Mouse (Mus musculus): ENCODE data around the gene Elovl5. TPM values are rescaled to one million over a fixed set of nuclear protein-coding genes. Genes with fewer than 3 reads are reported as not detected.

The Elovl5 gene
- 79.2 and 86.3 TPM in 2 replicates for polyA plus RNA-seq (2015; fragmentation: Nextera tagmentation; extraction: Ambion mirVana)

GRCm38 (mm10) chr9:77917074-77917621 is at the start of gene Elovl5:
TSS of gene Elovl5 (plus strand) at chr9:77917364.

Other genes starting within 250 kb of the Elovl5 start
- 19.2 and 22.3 TPM in 2 replicates for gene Gclc, start 162.8 kb upstream of the Elovl5 start, polyA plus RNA-seq (2015; fragmentation: Nextera tagmentation; extraction: Ambion mirVana)
- gene Gcm1, start 134.6 kb downstream of the Elovl5 start, polyA plus RNA-seq (2015; fragmentation: Nextera tagmentation; extraction: Ambion mirVana), result not detected in 2 replicates
- gene Fbxo9, start 191.7 kb downstream of the Elovl5 start, polyA plus RNA-seq (2015; fragmentation: Nextera tagmentation; extraction: Ambion mirVana), result 122 and 126 TPM in 2 replicates
- gene Ick, start 191.8 kb downstream of the Elovl5 start, polyA plus RNA-seq (2015; fragmentation: Nextera tagmentation; extraction: Ambion mirVana), result 24.0 and 26.8 TPM in 2 replicates

All from neural tube, postnatal 0 days (tissue).